Mouse (Mus musculus) hematopoietic multipotent progenitor cell, adult 10-12 weeks (in vitro differentiated cells): ENCODE data around the gene Lta. TPM values are rescaled to one million over a fixed set of nuclear protein-coding genes. Genes with fewer than 3 reads are reported as not detected.

ENCODE experiments used
- polyA plus RNA-seq: library from polyadenylated mRNA; stranded (reverse); fragments of >175 nt; gene quantifications from 2 replicates; pipeline ENCODE4 v1.2.3, GENCODE M21; 2012; ENCODE audit warnings: low replicate concordance

Lta gene
- polyA plus RNA-seq = 20.2 and 29.6 TPM in 2 replicates

GRCm38 (mm10) chr17:35204494-35205379 is at the start of gene Lta:
Gene Lta (minus strand): TSS chr17:35205351.

GRCm38 (mm10) chr17:35241305-35242014 is 36.3 kb upstream of the Lta start, which contains the start of gene Ddx39b:
Gene Ddx39b (plus strand): TSS chr17:35241746.

GRCm38 (mm10) chr17:35235614-35236389 is 30.7 kb upstream of the Lta start, which contains the start of gene Nfkbil1:
Gene Nfkbil1 (minus strand): TSS chr17:35235792.

GRCm38 (mm10) chr17:35233114-35233980 is 28.2 kb upstream of the Lta start, which contains the start of gene Atp6v1g2:
Gene Atp6v1g2 (plus strand): TSS chr17:35233660.

GRCm38 (mm10) chr17:35220156-35220952 is 15.2 kb upstream of the Lta start, which contains the start of gene Gm16181:
Gene Gm16181 (plus strand): TSS chr17:35220834.

GRCm38 (mm10) chr17:35201787-35202186 is 3.4 kb downstream of the Lta start, which contains the start of gene Tnf:
Gene Tnf (minus strand): TSS chr17:35202007.

GRCm38 (mm10) chr17:35193881-35194843 is 11.0 kb downstream of the Lta start, which contains the start of gene Ltb:
Gene Ltb (plus strand): TSS chr17:35194439.

GRCm38 (mm10) chr17:35187959-35188610 is 17.1 kb downstream of the Lta start, which contains the start of gene Lst1:
Gene Lst1 (minus strand): TSS chr17:35188439.

GRCm38 (mm10) chr17:35175968-35176367 is 29.2 kb downstream of the Lta start, which contains the start of gene Aif1:
Gene Aif1 (minus strand): TSS chr17:35176068.

GRCm38 (mm10) chr17:35164568-35165450 is 40.3 kb downstream of the Lta start, which contains the start of gene Prrc2a:
Gene Prrc2a (minus strand): TSS chr17:35164897.

Other genes starting within 250 kb of the Lta start
- 3.0 and 6.4 TPM in 2 replicates for gene Hspa1b, start 246.1 kb downstream of the Lta start, polyA plus RNA-seq
- gene Gm20481, start 235.4 kb downstream of the Lta start, polyA plus RNA-seq = not detected in 2 replicates
- gene Hspa1a, start 233.2 kb downstream of the Lta start, polyA plus RNA-seq = 0.68 and 2.2 TPM in 2 replicates
- not detected in 2 replicates for gene Hspa1l, start 232.6 kb downstream of the Lta start, polyA plus RNA-seq
- 51.7 and 75.3 TPM in 2 replicates for gene Lsm2, start 223.5 kb downstream of the Lta start, polyA plus RNA-seq
- 768 and 1,214 TPM in 2 replicates for gene Vars, start 204.4 kb downstream of the Lta start, polyA plus RNA-seq
- 0.51 and 1.3 TPM in 2 replicates for gene Vwa7, start 188.8 kb downstream of the Lta start, polyA plus RNA-seq
- 93.8 and 249 TPM in 2 replicates for gene Sapcd1, start 177.3 kb downstream of the Lta start, polyA plus RNA-seq
- 54.6 and 127 TPM in 2 replicates for gene Msh5, start 158.6 kb downstream of the Lta start, polyA plus RNA-seq
- gene Clic1, start 155.4 kb downstream of the Lta start, polyA plus RNA-seq = 161 and 172 TPM in 2 replicates
- gene Ddah2, start 146.3 kb downstream of the Lta start, polyA plus RNA-seq = 6.4 and 6.5 TPM in 2 replicates
- gene Ly6g6c, start 140.0 kb downstream of the Lta start, polyA plus RNA-seq = 0.17 TPM in 1 of 2 replicates, not detected in the other
- gene Mpig6b, start 139.2 kb downstream of the Lta start, polyA plus RNA-seq = 0.16 and 0.42 TPM in 2 replicates
- not detected in 2 replicates for gene Ly6g6e, start 128.4 kb downstream of the Lta start, polyA plus RNA-seq
- not detected in 2 replicates for gene Ly6g6d, start 127.3 kb downstream of the Lta start, polyA plus RNA-seq
- not detected in 2 replicates for gene Ly6g6f, start 119.7 kb downstream of the Lta start, polyA plus RNA-seq
- 115 and 170 TPM in 2 replicates for gene Abhd16a, start 116.1 kb downstream of the Lta start, polyA plus RNA-seq
- not detected in 2 replicates for gene Ly6g5c, start 97.1 kb downstream of the Lta start, polyA plus RNA-seq
- 0.24 and 0.66 TPM in 2 replicates for gene Ly6g5b, start 89.9 kb downstream of the Lta start, polyA plus RNA-seq
- 76.2 and 161 TPM in 2 replicates for gene Gpank1, start 83.9 kb downstream of the Lta start, polyA plus RNA-seq
- gene Csnk2b, start 83.3 kb downstream of the Lta start, polyA plus RNA-seq = 50.0 and 73.9 TPM in 2 replicates
- 21.2 and 21.9 TPM in 2 replicates for gene D17H6S53E, start 79.0 kb downstream of the Lta start, polyA plus RNA-seq
- gene Apom, start 73.3 kb downstream of the Lta start, polyA plus RNA-seq = 0.18 and 0.28 TPM in 2 replicates
- 414 and 841 TPM in 2 replicates for gene Bag6, start 70.2 kb downstream of the Lta start, polyA plus RNA-seq
- gene Prrc2a, start 40.5 kb downstream of the Lta start, polyA plus RNA-seq = 1,121 and 1,280 TPM in 2 replicates
- gene Aif1, start 29.3 kb downstream of the Lta start, polyA plus RNA-seq = 7.8 and 19.1 TPM in 2 replicates
- 28.4 and 125 TPM in 2 replicates for gene Lst1, start 16.9 kb downstream of the Lta start, polyA plus RNA-seq
- 883 and 1,534 TPM in 2 replicates for gene Ltb, start 10.9 kb downstream of the Lta start, polyA plus RNA-seq
- gene Tnf, start 3.3 kb downstream of the Lta start, polyA plus RNA-seq = 8.2 and 10.3 TPM in 2 replicates
- gene Gm16181, start 15.5 kb upstream of the Lta start, polyA plus RNA-seq = not detected in 2 replicates
- 2.8 and 6.8 TPM in 2 replicates for gene Atp6v1g2, start 28.3 kb upstream of the Lta start, polyA plus RNA-seq
- gene Nfkbil1, start 30.4 kb upstream of the Lta start, polyA plus RNA-seq = 35.2 and 66.9 TPM in 2 replicates
- gene Ddx39b, start 36.4 kb upstream of the Lta start, polyA plus RNA-seq = 174 and 194 TPM in 2 replicates
- 496 and 1,202 TPM in 2 replicates for gene H2-D1, start 57.4 kb upstream of the Lta start, polyA plus RNA-seq
- 21.1 and 21.9 TPM in 2 replicates for gene H2-Q1, start 115.1 kb upstream of the Lta start, polyA plus RNA-seq
- 3.7 and 12.2 TPM in 2 replicates for gene H2-Q2, start 136.9 kb upstream of the Lta start, polyA plus RNA-seq
- gene H2-Q4, start 174.3 kb upstream of the Lta start, polyA plus RNA-seq = 331 and 730 TPM in 2 replicates
- 245 and 559 TPM in 2 replicates for gene H2-Q6, start 219.5 kb upstream of the Lta start, polyA plus RNA-seq
- gene H2-Q7, start 233.8 kb upstream of the Lta start, polyA plus RNA-seq = 90.4 and 146 TPM in 2 replicates